Mouse (Mus musculus) kidney, postnatal 4 days (tissue): Measurements from ENCODE around the gene Clstn2.
A peak's percentile ranks its signal among the peaks of the same experiment; 100 is the strongest.

Source experiments
- DNase-seq, 2 experiments: peaks; one replicate each; pipeline ENCODE4 v3.0.0; 2021; ENCODE audit warnings: mixed read lengths in 2 of 2

Gene Clstn2

GRCm38 (mm10) chr9:98032573-98033272 is at the start of gene Clstn2:
TSS of gene Clstn2 (minus strand) at chr9:98033181.
- peak; percentile 72 to 80 for DNase-seq

DNA sequence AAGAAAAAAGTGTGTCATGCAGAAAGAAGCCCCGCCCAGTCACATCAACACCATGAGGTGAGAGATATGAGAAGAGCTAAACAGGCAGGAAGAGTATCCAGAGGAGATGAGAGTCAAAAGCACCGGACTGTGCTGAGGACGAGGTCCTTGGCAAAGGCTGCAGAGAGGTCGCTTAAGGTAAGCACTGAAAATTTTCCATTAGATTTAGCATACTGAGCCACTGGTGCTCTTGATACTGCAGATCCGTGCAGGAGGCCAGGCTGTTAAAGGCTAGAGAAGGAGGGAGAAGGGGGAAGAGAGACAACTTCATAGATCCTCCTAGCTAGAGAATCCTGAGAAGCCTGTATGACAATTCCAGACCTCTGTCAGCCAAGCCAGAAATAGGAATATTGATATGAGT is 34.8 kb upstream of the Clstn2 start:
- DNase-seq = no peak

- DNase-seq = no peak
Measured at GRCm38 (mm10) chr9:98061646-98062045, 28.7 kb upstream of the Clstn2 start.

DNA sequence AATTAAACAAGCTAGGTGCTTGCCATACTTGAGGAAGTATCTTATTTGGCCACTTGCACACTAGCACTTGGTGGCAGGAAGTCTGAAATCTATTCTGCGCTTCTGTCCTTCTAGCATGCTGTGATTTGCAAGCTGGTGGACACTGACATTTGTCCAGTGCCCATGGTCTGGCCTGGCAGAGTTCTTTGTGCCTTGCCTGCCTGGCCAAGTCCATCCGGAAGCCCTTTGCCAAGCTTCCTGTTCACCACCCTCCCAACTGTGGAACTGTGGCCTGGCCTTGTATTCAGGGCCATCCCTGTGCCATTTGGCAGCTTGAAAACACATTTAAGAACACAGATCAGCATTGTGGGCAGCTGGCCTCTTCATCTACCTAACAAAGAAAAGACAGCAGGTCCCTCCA is 24.3 kb upstream of the Clstn2 start:
- DNase-seq = no peak

GRCm38 (mm10) chr9:98051343-98051742 is 18.4 kb upstream of the Clstn2 start:
- no peak for DNase-seq

DNA sequence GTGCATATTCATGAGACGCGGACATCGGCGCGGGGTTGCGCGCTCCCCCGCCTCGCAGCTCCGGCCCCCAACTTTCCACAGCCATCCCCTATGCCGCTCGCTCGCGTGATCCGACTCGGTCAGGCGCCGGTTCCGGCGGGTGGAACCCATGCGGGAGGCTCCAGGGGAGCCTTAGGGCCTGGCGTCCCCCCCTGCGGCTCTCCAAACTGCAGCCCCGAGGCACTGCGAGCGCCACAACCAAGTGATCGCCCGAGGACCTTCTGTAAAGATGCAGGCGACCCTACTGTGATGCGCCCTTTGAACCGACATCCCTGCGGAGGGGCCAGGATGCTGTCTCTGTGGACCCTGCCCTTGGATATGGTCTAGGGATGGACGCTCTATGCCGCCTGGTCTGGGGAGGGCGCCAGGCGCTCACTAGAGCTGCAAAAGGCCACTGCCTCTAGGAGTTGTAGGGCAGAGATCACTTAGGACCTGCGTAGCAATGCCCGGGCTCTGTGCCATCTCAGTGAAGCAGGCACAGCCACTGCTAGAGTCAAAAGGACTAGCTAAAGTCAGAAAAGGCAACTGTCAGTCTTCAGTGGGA is 383 bp upstream of the Clstn2 start:
- DNase-seq = peak; percentile 43 to 64

DNA sequence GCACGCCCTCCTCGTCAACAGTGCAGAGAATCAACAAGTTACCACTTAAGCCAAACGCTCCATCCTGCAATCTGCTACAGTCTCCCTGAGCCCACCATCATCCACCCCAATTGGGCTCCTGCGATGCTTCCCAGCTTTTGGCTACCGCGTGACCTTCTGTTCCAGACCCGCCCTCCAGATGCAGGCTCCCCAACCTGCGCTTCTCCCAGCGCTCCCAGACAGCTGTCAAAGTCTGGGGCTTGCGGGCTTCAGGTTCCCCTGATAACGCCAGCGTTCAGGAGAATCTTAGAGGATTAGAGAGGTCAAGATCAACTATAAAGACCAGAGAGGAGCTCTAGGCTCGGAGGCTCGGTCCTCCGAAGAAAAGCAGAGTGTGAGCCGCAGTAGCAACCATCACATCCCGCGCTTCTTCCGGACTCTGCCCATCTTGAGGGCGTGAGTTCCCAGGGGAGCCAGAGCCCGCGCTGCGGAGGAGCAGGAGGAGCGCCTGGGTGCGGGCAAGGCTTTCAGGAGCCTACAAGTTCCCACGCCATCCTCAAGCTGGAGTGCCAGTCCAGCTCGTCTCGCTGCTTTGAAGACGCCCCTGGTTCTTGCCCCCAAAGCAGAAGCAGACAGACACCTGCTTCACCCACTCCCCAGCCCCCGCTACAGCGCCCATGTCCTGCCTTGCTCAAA is 946 bp downstream of the Clstn2 start:
- peak; percentile 14 to 15 for DNase-seq

DNA sequence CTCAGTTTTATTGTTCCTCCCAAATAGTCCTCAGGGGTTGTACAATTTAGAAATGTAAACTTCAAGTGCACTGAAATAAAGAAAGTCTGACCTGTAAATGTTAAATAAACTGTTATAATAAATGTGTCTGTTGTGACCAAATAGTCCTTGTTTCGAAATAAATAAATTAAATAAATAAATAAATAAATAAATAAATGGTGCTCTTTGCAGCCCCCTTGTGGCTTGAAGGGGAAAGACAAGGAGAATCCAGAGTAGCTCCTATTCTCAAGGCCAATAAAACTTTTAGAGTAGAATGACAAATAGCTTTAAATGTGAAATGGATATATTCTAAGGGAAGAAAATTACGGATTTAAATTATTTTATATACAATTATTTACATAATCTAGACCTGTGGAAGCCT is 2.3 kb downstream of the Clstn2 start:
- DNase-seq = peak; percentile 22 to 38

GRCm38 (mm10) chr9:98025548-98025947 is 7.4 kb downstream of the Clstn2 start:
- no peak for DNase-seq

DNA sequence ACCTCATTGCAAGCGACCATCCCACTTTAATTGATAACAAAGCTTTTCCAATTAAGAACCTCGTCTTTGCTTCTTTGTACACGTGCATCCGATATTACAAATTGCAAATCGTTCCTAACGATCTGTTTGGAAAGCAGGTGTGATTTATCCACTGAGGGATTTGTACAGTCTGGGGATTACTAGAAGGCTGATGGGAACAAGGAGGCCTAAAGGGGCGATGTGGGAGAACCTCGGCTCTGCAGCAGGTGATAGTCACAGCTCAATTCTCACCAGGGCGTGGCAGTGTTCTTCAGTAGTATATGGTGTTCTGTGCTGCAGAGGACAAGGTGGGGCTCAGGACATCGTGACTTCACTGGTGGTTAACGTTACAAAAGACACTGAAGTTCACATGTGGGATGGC is 9.9 kb downstream of the Clstn2 start:
- DNase-seq = no peak

DNA sequence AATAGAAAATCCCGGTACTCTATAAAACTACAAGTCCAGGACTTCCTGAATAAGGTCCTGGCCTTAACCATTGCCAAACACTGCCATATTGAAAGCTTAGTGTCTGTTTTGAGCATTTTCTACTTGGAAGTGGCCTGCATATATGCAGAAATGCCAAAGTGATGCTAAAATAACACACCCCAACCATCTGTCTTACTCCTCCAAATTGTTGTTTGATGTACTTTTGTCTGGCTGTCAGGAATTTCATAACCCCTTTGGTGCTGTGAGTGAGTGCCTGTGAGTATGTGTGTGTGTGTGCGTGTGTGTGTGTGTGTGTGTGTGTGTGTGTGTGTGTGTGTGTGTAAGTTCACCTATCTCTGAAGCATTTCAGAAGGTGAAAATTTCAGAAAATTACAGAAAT is 13.1 kb downstream of the Clstn2 start:
- no peak for DNase-seq

GRCm38 (mm10) chr9:98018687-98019086 is 14.3 kb downstream of the Clstn2 start:
- no peak for DNase-seq

GRCm38 (mm10) chr9:98016576-98016975 is 16.4 kb downstream of the Clstn2 start:
- DNase-seq = no peak

DNA sequence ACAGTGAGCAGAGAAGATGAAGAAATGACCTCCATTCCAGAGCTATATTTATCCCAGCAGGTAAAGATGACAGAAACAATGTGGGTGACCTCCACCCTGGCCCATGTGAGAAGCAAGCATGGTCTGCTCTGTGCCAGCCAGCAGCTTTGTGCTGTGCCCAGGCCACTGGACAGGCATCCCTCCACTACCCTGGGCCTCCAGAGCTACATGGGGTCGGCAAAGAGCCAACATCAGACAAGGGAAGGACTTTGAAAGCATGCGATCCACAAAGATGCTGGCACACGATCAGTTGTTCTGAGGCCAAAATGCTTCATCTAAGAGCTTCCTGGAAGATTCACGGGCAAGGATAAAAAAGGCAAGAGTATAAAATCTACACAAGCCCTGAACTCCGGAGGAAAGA is 36.6 kb downstream of the Clstn2 start:
- no peak for DNase-seq

DNA sequence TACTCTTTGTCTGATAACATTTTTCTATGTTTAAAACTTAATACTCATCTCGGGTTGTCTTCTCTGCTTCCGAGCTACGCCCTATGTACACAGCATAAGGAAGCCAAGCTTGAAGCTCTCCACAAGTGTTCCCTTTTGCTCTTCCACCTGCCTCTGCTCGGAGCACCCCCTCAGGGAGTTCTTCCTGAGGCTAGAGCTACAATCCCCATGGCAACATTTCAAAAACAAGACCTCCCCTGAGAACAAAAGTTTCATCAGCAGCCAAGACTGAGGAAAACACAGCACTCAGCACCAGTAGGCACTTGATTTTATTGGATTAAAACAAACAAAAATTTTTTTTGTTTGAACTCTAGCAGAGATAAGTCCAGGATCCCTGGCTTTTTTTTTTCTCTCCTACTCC is 37.3 kb downstream of the Clstn2 start:
- DNase-seq = no peak

DNA sequence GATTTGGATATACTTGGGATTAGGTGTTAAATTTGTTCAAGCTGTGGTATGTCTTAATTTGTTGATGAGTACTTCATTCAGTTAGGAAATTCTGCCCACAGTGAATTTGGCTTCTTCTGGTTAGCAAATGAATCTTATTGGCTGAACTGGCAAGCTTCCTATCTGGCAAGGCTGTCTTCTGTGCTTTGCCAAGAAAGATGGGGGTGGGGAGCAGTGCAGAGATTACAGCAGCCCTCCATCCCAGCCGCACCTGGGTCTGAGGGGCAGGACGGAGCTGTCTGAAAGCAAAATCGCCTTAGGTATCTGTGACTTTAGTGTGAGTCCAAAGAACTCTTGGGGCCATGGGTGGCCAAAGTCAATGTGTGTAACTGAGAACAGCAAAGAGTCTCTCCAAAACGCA is 40.9 kb downstream of the Clstn2 start:
- no peak for DNase-seq

DNA sequence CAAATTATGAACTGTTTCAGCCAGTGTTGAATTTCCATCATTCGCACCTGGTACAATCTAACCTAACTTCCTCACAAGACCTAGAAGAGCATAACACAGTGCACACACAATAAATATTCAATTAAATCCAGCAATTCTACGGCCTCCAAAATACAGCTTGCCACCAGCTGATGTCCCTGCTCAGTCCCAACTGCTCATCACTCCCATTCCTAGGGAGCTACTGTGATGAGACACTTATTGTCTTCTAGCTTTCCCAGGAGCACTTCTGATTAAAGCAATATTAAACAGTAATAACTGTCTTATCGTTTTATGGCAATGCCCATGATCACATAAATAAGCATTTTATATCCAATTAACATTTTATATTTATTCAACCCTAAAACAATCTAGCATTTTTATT is 55.6 kb downstream of the Clstn2 start:
- DNase-seq = no peak

GRCm38 (mm10) chr9:97974801-97975347 is 58.1 kb downstream of the Clstn2 start:
- DNase-seq = no peak

DNA sequence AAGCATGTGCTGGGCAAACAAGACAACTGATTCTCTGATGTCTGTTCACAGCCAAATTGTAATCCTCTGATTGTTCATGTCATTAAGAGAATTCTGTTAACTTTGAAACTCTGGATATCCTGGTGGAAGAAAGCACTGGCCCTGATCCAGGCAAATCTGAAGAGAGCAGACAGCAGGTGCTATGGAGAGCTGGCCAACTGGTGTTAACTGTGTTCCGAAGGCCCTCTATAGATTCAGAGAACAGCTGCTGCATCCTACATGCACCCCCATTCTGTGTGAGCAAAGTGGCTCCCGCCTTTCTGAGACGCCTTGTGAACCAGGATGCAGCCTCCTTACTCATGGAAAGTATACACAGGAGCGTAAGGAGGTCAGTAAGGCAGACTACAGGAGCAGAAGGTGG is 66.3 kb downstream of the Clstn2 start:
- DNase-seq = no peak

DNA sequence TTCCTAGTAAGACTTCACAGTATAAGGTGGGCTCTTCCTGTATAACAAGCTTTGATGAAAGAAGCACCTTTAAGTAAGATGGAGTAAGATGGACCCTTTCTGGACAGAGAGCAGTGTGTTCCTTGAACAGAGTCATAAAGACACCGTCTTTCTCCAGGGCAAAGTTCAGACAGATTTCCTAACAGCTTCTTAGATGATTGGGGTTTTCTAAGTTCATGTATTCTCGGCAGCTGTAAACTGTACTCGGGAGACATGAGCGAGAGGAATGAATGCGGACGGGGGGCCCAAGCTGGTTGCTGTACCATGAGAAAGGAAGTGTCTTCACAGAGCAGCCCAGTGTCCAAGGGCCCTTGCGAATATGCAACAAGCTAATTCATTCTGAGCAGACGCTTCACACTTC is 75.5 kb downstream of the Clstn2 start:
- no peak for DNase-seq

DNA sequence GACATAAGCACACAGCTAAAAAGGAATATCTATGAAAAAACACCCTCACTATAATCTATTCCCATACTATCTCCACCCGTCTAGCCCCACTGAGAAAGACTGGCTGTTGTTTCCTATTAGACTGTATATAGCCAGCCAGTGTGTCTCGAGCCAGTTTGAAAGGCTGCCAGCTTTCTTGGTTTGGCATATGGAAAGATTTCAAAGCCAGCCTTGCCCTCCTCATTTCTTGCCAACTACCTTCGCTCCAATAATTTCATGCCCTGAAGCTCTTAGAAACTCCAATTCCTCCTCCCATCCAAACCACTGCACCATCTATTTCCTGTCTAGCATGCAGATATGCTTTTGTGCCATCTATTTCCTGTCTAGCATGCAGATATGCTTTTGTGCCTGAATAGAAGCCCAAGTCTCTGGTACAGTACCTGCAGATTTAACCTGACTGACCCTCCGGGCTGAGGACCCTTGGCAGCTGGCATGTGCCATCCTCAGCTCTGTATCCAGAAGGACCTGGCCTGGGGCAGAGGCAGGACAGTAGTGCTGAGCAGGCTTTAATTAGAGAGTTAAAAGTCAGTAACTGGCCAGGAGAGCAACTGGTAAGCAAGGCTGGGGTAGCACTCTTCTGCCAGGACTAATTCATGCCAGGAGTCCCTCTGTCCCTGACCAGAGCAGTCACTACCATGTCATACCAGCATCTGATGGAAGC is 76.4 kb downstream of the Clstn2 start:
- no peak for DNase-seq

GRCm38 (mm10) chr9:97953746-97954359 is 79.1 kb downstream of the Clstn2 start:
- no peak for DNase-seq
